Mouse (Mus musculus): ENCODE data around the gene Cela1. TPM values are rescaled to one million over a fixed set of nuclear protein-coding genes. Genes with fewer than 3 reads are reported as not detected.

Cela1 gene
- polyA plus RNA-seq, 1 experiment from 2014 or later, result 11.8 TPM

DNA sequence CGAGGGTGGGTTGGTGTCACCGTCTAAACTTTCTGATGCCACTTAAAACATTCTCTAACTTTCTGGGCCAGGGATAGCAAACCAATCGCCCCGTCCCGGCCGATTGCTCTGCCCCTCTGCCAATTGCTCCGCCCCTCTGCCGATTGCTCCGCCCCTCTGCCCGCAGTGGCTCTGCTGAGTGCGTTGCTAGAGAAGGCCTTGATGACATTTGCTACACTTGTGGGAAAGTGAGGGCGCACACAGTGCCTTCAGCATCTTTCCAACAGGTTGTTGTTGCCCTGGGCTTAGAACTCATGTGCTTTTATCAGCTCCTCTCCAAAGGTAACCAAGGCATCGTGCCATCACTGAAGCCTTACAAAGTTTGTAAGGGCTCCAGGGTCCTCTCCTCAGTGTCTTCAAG lies 2.5 kb downstream of the Cela1 start:
- peak overlapping the region; percentile 7; the same call in 1 of the 2 replicates for H3K4me3 ChIP-seq (replicated peaks)
- no peak for DNase-seq
- H3K4me2 ChIP-seq, result peak overlapping the region; percentile 39
- H3K36me3 ChIP-seq, result no peaks in the 10 kb centered on the region
- no peaks in the 10 kb centered on the region for H3K27me3 ChIP-seq
- H3K4me1 ChIP-seq (replicated peaks), result peaks cover 50% of the 10 kb centered on the region
- 21% methylated on average over 13 of the region's 13 CpGs for WGBS (ENCODE audit: insufficient replicate concordance)
- ATAC-seq (ENCODE audit: low read depth), result peak; percentile 43; the same call in 1 of the 2 replicates
- H3K27ac ChIP-seq, result peak overlapping the region; percentile 62
- 0 out of 2 replicates have a peak overlapping the region, but pooled peaks have one; percentile 19 for H3K9ac ChIP-seq
- H3K9me3 ChIP-seq (replicated peaks), result peaks cover 3% of the 10 kb centered on the region; the same call in 1 of the 2 replicates

DNA sequence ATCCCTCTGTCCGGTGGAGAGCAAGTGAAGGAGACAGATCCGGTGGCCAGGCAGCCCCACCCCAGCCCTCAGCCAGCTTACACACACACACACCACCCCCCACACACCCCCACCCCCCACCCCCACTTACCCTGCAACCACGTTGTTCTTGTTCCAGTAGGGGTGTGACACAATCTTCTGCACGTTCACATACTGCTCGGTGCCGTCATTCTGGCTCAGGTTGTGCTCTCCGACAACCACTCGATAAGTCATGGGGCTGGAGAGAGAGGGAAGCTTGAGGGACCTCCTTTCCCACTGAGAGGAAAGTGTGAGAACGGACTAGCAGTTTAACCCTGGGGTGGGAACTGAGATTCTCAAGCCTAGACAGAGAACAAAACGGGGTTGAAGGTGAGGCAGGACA lies 3.3 kb downstream of the Cela1 start:
- no peak overlapping the region for H3K27ac ChIP-seq
- ATAC-seq (ENCODE audit: low read depth), result no peak
- H3K4me3 ChIP-seq (replicated peaks), result no peak overlapping the region

DNA sequence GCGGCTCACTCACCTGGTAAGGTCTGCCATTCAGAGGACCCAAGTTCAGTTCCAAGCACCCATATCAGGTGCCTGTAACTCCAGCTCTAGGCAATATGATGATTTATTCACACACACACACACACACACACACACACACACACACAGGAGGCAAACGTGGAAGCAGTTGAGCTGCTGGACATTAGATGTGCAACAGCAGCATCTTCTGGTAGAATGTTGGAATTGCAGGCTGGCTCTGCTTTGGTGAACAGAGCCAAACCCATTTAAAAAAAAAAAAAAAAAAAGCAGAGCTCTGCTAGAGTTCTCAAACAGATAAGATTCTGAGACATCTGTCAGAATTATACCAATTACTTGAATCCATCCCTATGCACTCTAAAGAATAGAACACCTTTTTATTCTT lies 4.7 kb downstream of the Cela1 start:
- DNase-seq, result peak; percentile 71
- H3K9ac ChIP-seq, result no peak overlapping the region
- H3K36me3 ChIP-seq, result no peaks in the 10 kb centered on the region
- 0 out of 2 replicates have a peak, but pooled peaks have one; percentile 18 for ATAC-seq (ENCODE audit: low read depth)
- no peak overlapping the region for H3K27ac ChIP-seq
- WGBS (ENCODE audit: insufficient replicate concordance), result 44% methylated on average over 2 of the region's 2 CpGs
- no peak overlapping the region for H3K4me3 ChIP-seq (replicated peaks)
- no peaks in the 10 kb centered on the region for H3K27me3 ChIP-seq
- peaks cover 67% of the 10 kb centered on the region for H3K4me1 ChIP-seq (replicated peaks)
- no peaks in the 10 kb centered on the region for H3K9me3 ChIP-seq (replicated peaks)
- H3K4me2 ChIP-seq, result no peak overlapping the region

More for the DNA sequence above, 3.3 kb downstream of the Cela1 start:
- Histone ChIP-seq H3K9ac (no peak overlapping the region), H3K36me3 (no peaks in the 10 kb centered on the region), H3K9me3 (replicated peaks) (no peaks in the 10 kb centered on the region), H3K4me1 (replicated peaks) (peaks cover 58% of the 10 kb centered on the region), H3K27me3 (no peaks in the 10 kb centered on the region), H3K4me2 (peak overlapping the region; percentile 39; the same call in 1 of the 2 replicates)
- DNase-seq, result no peak
- WGBS (ENCODE audit: insufficient replicate concordance), result 60% methylated on average over 10 of the region's 10 CpGs

DNA sequence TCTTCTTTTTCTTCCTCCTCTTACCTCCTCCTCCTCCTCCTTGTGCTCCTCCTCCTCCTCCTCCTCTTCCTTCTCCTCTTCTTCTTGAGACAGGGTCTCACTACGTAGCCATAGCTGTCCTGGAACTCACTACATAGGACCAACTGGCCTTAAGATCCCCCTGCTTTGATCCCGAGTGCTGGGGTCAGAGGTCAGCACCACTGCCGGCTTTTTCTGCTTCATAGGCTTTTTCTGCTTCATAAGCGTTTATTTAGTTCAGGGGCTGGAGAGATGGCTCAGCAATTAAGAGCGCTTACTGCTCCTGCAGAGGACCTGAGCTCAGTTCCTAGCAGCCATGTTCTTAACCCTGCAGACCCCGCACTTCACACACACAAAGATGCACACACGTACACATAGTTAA lies 6.0 kb downstream of the Cela1 start:
- WGBS (ENCODE audit: insufficient replicate concordance), result 54% methylated on average over 7 of the region's 7 CpGs
- Histone ChIP-seq H3K9ac (no peak overlapping the region), H3K4me3 (replicated peaks) (no peak overlapping the region), H3K36me3 (no peaks in the 10 kb centered on the region), H3K27me3 (no peaks in the 10 kb centered on the region), H3K4me1 (replicated peaks) (peaks cover 55% of the 10 kb centered on the region), H3K9me3 (replicated peaks) (no peaks in the 10 kb centered on the region), H3K4me2 (no peak overlapping the region), H3K27ac (no peak overlapping the region)
- no peak for DNase-seq
- ATAC-seq (ENCODE audit: low read depth), result no peak

DNA sequence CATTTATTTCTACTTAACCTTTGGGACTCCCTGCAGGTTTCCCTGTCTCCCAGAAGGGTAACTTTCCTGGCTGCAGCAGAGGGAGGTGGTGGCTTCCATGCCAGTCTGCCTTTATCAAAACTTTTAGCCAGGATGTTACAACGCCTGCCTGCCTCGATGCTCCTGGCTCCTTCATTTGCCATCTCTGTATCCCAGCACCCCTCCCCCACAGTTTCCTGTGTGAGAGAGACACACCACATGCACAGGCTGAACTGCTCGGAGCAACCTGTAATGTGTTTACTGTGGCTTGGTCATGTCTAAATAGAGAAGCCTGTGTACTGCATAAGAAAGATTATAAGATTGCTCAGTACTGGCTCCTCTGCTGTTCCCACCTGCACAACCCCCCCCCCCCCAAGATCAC lies 7.3 kb downstream of the Cela1 start:
- no peak for ATAC-seq (ENCODE audit: low read depth)
- DNase-seq, result no peak
- Histone ChIP-seq H3K9me3 (replicated peaks) (no peaks in the 10 kb centered on the region), H3K9ac (no peak overlapping the region), H3K4me3 (replicated peaks) (no peak overlapping the region), H3K4me1 (replicated peaks) (peaks cover 47% of the 10 kb centered on the region), H3K36me3 (no peaks in the 10 kb centered on the region), H3K27me3 (no peaks in the 10 kb centered on the region), H3K4me2 (no peak overlapping the region), H3K27ac (no peak overlapping the region)
- 28% methylated on average over 3 of the region's 3 CpGs for WGBS (ENCODE audit: insufficient replicate concordance)

DNA sequence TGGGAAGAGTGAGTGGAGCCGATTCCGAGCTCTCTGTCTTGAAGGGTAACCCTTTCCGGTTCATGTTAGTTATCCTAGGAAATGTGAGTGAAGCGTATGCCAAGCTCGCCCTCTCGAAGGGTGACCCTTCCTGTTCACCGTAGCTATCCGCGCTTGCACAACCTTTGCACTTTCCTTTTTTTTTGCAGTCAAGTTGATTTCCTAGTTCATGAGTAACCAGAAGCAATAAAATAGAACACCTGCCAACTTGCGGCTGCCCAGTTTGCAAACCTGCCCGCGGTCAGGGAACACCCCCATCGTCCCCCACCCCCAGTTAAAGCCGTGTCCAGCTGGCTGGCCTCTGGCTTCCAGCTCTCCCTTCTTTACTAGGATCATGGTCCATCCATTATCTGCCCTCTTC lies 8.7 kb downstream of the Cela1 start:
- DNase-seq (no peak), ATAC-seq (ENCODE audit: low read depth) (no peak)
- H3K9me3 ChIP-seq (replicated peaks), result no peaks in the 10 kb centered on the region
- no peak overlapping the region for H3K4me3 ChIP-seq (replicated peaks)
- no peak overlapping the region for H3K9ac ChIP-seq
- no peak overlapping the region for H3K4me2 ChIP-seq
- H3K4me1 ChIP-seq (replicated peaks), result peaks cover 47% of the 10 kb centered on the region
- H3K36me3 ChIP-seq, result no peaks in the 10 kb centered on the region
- H3K27ac ChIP-seq, result no peak overlapping the region
- H3K27me3 ChIP-seq, result no peaks in the 10 kb centered on the region
- WGBS (ENCODE audit: insufficient replicate concordance), result 68% methylated on average over 14 of the region's 14 CpGs

DNA sequence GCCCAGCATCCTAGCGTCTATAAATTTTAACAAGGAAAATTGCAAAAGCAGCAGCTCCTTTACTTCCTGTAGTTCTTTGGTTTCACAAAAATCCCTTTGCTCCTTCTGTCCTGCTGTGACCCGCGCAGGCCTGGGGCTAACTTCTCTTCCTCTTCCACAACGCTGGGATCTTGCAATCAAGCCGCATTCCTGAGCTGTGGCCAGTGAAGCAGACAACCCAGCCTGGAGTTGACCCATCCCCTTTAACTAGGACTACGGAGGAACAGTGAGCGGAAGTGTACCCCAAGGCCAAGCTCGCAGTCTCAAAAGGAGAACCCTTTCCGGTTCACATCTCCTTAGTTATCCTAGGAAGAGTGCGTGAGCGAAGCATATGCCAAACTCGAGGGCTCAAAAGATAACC lies 9.1 kb downstream of the Cela1 start:
- H3K9me3 ChIP-seq (replicated peaks), result no peaks in the 10 kb centered on the region
- no peaks in the 10 kb centered on the region for H3K36me3 ChIP-seq
- no peaks in the 10 kb centered on the region for H3K27me3 ChIP-seq
- DNase-seq (no peak), ATAC-seq (ENCODE audit: low read depth) (no peak)
- no peak overlapping the region for H3K4me2 ChIP-seq
- no peak overlapping the region for H3K9ac ChIP-seq
- peak overlapping the region; percentile 38; the same call in 1 of the 2 replicates for H3K27ac ChIP-seq
- H3K4me3 ChIP-seq (replicated peaks), result no peak overlapping the region
- WGBS (ENCODE audit: insufficient replicate concordance), result 71% methylated on average over 12 of the region's 12 CpGs
- peaks cover 52% of the 10 kb centered on the region for H3K4me1 ChIP-seq (replicated peaks)

DNA sequence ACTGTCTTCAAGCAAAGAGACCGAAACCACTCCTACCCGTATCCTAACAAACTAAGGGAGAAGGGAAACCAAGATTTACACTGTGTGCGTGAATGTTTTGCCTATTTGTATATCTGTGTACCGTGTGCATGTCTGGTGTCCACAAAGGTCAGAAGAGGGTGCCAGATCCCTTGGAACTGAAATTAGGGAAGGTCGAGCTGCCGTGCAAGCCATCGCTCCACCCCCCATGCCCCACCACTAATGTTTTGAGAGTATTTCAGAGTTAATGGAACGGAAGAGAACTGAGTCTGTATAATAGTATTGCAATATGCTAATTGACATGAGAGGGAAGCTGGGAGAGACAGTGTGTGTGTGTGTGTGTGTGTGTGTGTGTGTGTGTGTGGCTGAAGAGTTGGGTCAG lies 10.0 kb downstream of the Cela1 start:
- Histone ChIP-seq H3K4me3 (replicated peaks) (no peak overlapping the region), H3K27ac (no peak overlapping the region), H3K9me3 (replicated peaks) (no peaks in the 10 kb centered on the region), H3K9ac (no peak overlapping the region), H3K27me3 (no peaks in the 10 kb centered on the region), H3K4me1 (replicated peaks) (peaks cover 61% of the 10 kb centered on the region), H3K4me2 (no peak overlapping the region), H3K36me3 (no peaks in the 10 kb centered on the region)
- ATAC-seq (ENCODE audit: low read depth) (no peak), DNase-seq (no peak)
- WGBS (ENCODE audit: insufficient replicate concordance), result 75% methylated on average over 8 of the region's 8 CpGs

DNA sequence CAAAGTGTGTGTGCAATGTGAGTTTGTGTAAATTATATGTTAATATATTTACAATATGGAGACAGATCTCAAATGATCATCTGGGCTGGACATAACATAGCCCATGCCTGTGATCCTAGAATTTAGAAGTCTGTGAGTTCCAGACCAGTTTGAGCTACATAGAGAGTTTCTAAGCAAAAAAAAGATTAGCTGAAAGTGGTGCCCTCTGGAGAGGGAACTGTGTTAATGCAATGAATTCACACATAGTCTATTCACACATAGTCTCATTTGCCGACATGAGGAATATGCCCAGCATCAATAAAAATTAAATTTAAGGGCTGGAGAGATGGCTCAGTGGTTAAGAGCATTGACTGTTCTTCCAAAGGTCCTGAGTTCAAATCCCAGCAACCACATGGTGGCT lies 11.2 kb downstream of the Cela1 start:
- Histone ChIP-seq H3K4me2 (no peak overlapping the region), H3K4me3 (replicated peaks) (no peak overlapping the region), H3K4me1 (replicated peaks) (peaks cover 64% of the 10 kb centered on the region), H3K27me3 (no peaks in the 10 kb centered on the region), H3K36me3 (no peaks in the 10 kb centered on the region), H3K27ac (no peak overlapping the region), H3K9ac (no peak overlapping the region), H3K9me3 (replicated peaks) (no peaks in the 10 kb centered on the region)
- DNase-seq (no peak), ATAC-seq (ENCODE audit: low read depth) (no peak)
- 72% methylated on average over 1 of the region's 1 CpGs for WGBS (ENCODE audit: insufficient replicate concordance)

DNA sequence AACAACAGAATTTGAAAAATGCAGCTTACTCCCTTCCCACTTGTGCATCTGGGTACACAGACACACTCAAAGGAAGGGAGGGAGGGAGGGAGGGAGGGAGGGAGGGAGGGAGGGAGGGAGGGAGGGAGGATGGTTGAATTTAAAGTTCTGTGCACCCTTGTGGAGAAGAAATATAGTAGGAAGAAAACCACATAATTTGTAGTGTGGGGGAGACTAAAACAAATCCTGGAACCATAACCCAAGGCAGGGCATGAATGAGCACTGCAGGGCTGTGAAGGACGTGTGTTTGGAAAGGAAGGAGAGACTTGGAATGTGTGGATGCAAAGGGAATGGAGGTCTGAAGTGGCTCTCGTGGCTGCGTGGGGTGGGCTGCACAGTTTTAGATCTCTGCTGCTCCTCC lies 12.2 kb downstream of the Cela1 start:
- Histone ChIP-seq H3K9ac (no peak overlapping the region), H3K27me3 (no peaks in the 10 kb centered on the region), H3K9me3 (replicated peaks) (no peaks in the 10 kb centered on the region), H3K4me2 (no peak overlapping the region), H3K4me1 (replicated peaks) (peaks cover 56% of the 10 kb centered on the region), H3K4me3 (replicated peaks) (no peak overlapping the region), H3K36me3 (no peaks in the 10 kb centered on the region), H3K27ac (no peak overlapping the region)
- ATAC-seq (ENCODE audit: low read depth), result no peak
- no peak for DNase-seq
- 53% methylated on average over 3 of the region's 3 CpGs for WGBS (ENCODE audit: insufficient replicate concordance)

DNA sequence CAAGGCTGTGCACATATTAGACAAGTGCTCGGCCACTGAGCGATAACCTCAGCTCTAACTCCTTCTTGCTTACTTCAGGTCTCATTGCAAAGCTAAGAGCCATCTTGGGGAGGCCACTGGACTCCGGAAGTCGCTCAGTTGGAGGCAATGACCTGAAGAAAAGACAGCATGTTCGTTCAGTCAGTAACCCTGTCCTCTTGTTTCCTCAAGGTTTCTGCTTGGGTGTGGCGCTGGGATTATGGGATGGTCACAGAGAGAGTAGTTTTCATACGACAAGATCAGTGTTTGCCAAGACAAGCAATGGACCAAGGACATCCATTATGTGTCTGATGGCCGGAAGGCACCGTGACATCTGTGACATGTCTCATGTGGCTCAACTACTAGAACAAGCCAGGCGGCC lies 13.2 kb downstream of the Cela1 start:
- Histone ChIP-seq H3K27me3 (no peaks in the 10 kb centered on the region), H3K36me3 (no peaks in the 10 kb centered on the region), H3K4me2 (peak overlapping the region; percentile 36; the same call in 1 of the 2 replicates), H3K4me3 (replicated peaks) (no peak overlapping the region), H3K27ac (peak overlapping the region; percentile 77), H3K9me3 (replicated peaks) (no peaks in the 10 kb centered on the region), H3K4me1 (replicated peaks) (peaks cover 50% of the 10 kb centered on the region), H3K9ac (no peak overlapping the region)
- ATAC-seq (ENCODE audit: low read depth) (no peak), DNase-seq (no peak)
- WGBS (ENCODE audit: insufficient replicate concordance), result 49% methylated on average over 10 of the region's 10 CpGs

DNA sequence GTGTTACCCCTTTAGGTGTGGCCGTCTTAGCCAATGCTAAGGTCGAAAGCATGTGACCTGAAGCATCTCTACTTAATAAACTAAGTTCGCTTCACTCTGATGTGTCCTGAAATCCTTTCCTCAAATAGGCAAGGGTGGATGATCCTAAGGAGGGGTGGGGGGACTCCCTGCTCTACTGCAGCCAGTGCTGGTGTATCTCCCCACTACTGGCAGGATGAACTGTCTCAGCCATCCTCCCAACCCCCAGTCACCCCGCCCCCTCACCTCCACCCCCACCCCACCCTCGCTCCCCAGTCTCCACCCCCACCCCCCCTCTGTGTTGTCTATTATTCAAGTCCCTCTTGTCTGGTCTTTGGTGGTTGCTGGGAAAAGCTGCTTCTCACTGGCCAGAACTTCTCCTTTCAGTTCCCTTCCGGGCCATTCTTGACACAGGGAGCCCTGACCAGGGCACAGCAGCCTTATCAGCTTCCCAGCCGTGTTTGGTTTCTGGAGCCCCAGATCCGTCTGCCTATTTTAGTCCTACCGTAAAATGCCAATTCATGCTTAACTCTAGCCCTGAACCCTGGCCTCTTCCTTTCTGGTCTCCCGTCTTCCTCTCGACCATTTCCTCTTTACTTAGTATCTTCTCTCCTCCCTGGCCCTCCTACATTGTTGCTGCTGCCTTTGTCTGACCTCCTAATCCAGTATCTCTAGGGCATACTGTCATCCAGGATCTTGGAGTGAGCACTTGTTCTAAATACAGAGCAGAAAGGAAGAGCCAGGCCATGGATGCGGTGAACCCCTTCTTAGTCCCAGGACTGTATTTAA lies 13.9 kb downstream of the Cela1 start:
- Histone ChIP-seq H3K9me3 (replicated peaks) (no peaks in the 10 kb centered on the region), H3K27me3 (no peaks in the 10 kb centered on the region), H3K9ac (0 out of 2 replicates have a peak overlapping the region, but pooled peaks have one; percentile 19), H3K27ac (peak overlapping the region; percentile 77), H3K4me1 (replicated peaks) (peaks cover 56% of the 10 kb centered on the region), H3K4me2 (peak overlapping the region; percentile 36), H3K36me3 (no peaks in the 10 kb centered on the region), H3K4me3 (replicated peaks) (no peak overlapping the region)
- peak; percentile 65 for DNase-seq
- WGBS (ENCODE audit: insufficient replicate concordance), result 9% methylated on average over 12 of the region's 12 CpGs
- peak; percentile 86 for ATAC-seq (ENCODE audit: low read depth)

Measured in liver, embryonic 13.5 days (tissue).